Mouse (Mus musculus) heart, postnatal 14 days (tissue): ENCODE data around the gene Btc. TPM values are rescaled to one million over a fixed set of nuclear protein-coding genes. Genes with fewer than 3 reads are reported as not detected.
A peak's percentile ranks its signal among the peaks of the same experiment; 100 is the strongest.

Source experiments
- DNase-seq, 2 experiments: peaks; one replicate each; pipeline ENCODE4 v3.0.0; 2021 to 2022
- intact Hi-C: fragments of 180-260 bp; cut with DNase I; formaldehyde crosslinking; loops from one replicate; pipeline ENCODE4 v1.15.1; 2025
- total RNA-seq, 2 experiments: library from RNA; stranded (reverse); gene quantifications; 2 replicates each; pipeline ENCODE4 v1.2.3; 2021

The Btc gene
- total RNA-seq, 2 experiments from 2014 or later: 1.3 to 1.5 TPM

- no peak for DNase-seq
- intact Hi-C loops: no loop called here
Observed at GRCm38 (mm10) chr5:91332079-91332865, 70.5 kb downstream of the Btc start.

- no peak for DNase-seq
- intact Hi-C loops: no loop called here
Observed at GRCm38 (mm10) chr5:91321840-91322239, 81.0 kb downstream of the Btc start.

GRCm38 (mm10) chr5:91320348-91320747, 82.4 kb downstream of the Btc start:
- intact Hi-C loops: no loop called here
- DNase-seq: no peak

GRCm38 (mm10) chr5:91313971-91314370, 88.8 kb downstream of the Btc start:
- intact Hi-C loops: no loop called here

GRCm38 (mm10) chr5:91311767-91312166, 91.0 kb downstream of the Btc start:
- no peak for DNase-seq
- intact Hi-C loops: no loop called here

More at GRCm38 (mm10) chr5:91313971-91314370, 88.8 kb downstream of the Btc start:
- DNase-seq: no peak

- no peak for DNase-seq
- intact Hi-C loops: loop anchor here (1.0 to 10.0 kb wide), 4 partner anchors 171 to 362 kb away; partner anchors contain the start of gene Areg
Observed at GRCm38 (mm10) chr5:91308576-91308975, 94.2 kb downstream of the Btc start.

GRCm38 (mm10) chr5:91307907-91308306, 94.9 kb downstream of the Btc start:
- intact Hi-C loops: loop anchor here (1.0 to 10.0 kb wide), 4 partner anchors 171 to 361 kb away; partner anchors contain the start of gene Areg

More at GRCm38 (mm10) chr5:91307907-91308306, 94.9 kb downstream of the Btc start:
- peak; percentile 18 to 54 for DNase-seq

Other genes starting within 250 kb of the Btc start
- 10 to 100 TPM; 48.3 to 48.8 TPM for gene Parm1, start 114.6 kb upstream of the Btc start, total RNA-seq